Mouse (Mus musculus): ENCODE measurements around the gene Fosb. TPM values are rescaled to one million over a fixed set of nuclear protein-coding genes. Genes with fewer than 3 reads are reported as not detected.

Fosb gene
- total RNA-seq, 2 experiments from 2014 or later: 0.52 to 0.86 TPM

Other genes with a start within 250 kb of the Fosb start
- gene Dmwd, start 233.8 kb downstream of the Fosb start, total RNA-seq (2021): 10 to 100 TPM; 60.3 to 62.9 TPM
- gene Dmpk, start 226.2 kb downstream of the Fosb start, total RNA-seq (2021): 100 to 1,000 TPM; 188 to 201 TPM
- 10 to 100 TPM; 10.3 to 10.4 TPM for gene Six5, start 215.5 kb downstream of the Fosb start, total RNA-seq (2021)
- under 1 TPM; 0.33 to 0.56 TPM for gene Gm4969, start 191.7 kb downstream of the Fosb start, total RNA-seq (2021)
- gene Fbxo46, start 190.2 kb downstream of the Fosb start, total RNA-seq (2021): 1 to 10 TPM; 5.5 to 7.2 TPM
- 1 to 10 TPM; 6.9 to 7.7 TPM for gene Qpctl, start 160.8 kb downstream of the Fosb start, total RNA-seq (2021)
- 10 to 100 TPM; 95.2 to 99.9 TPM for gene Snrpd2, start 160.3 kb downstream of the Fosb start, total RNA-seq (2021)
- 1 to 10 TPM; 1.3 TPM for gene Gipr, start 143.9 kb downstream of the Fosb start, total RNA-seq (2021)
- 10 to 100 TPM; 70.6 to 77.3 TPM for gene Eml2, start 133.6 kb downstream of the Fosb start, total RNA-seq (2021)
- 1 to 10 TPM; 6.7 to 8.1 TPM for gene Gpr4, start 97.5 kb downstream of the Fosb start, total RNA-seq (2021)
- gene Opa3, start 81.7 kb downstream of the Fosb start, total RNA-seq (2021): 10 to 100 TPM; 54.7 to 60.0 TPM
- 100 to 1,000 TPM; 117 to 119 TPM for gene Vasp, start 38.2 kb downstream of the Fosb start, total RNA-seq (2021)
- under 1 TPM in 1 of 2 experiments, not detected in 1; 0.26 TPM for gene Ppm1n, start 30.0 kb downstream of the Fosb start, total RNA-seq (2021)
- gene Rtn2, start 27.4 kb downstream of the Fosb start, total RNA-seq (2021): 10 to 100 TPM; 30.2 to 32.3 TPM
- 10 to 100 TPM; 42.4 to 43.5 TPM for gene Ercc1, start 34.7 kb upstream of the Fosb start, total RNA-seq (2021)
- 1 to 10 TPM; 9.0 to 9.5 TPM for gene Cd3eap, start 49.4 kb upstream of the Fosb start, total RNA-seq (2021)
- gene Ppp1r13l, start 49.7 kb upstream of the Fosb start, total RNA-seq (2021): 10 to 100 TPM; 39.0 to 47.2 TPM
- 10 to 100 TPM; 13.8 to 18.6 TPM for gene Ercc2, start 72.0 kb upstream of the Fosb start, total RNA-seq (2021)
- under 1 TPM; 0.33 to 0.36 TPM for gene Klc3, start 94.1 kb upstream of the Fosb start, total RNA-seq (2021)
- gene Ckm, start 94.7 kb upstream of the Fosb start, total RNA-seq (2021): 1,000 to 10,000 TPM; 2,784 to 3,078 TPM
- 10 to 100 TPM; 28.8 to 30.3 TPM for gene Mark4, start 148.8 kb upstream of the Fosb start, total RNA-seq (2021)
- 1 to 10 TPM in 1 of 2 experiments, under 1 TPM in 1; 0.93 to 1.1 TPM for gene Exoc3l2, start 153.3 kb upstream of the Fosb start, total RNA-seq (2021)
- gene Bloc1s3, start 198.3 kb upstream of the Fosb start, total RNA-seq (2021): 1 to 10 TPM; 2.0 to 2.5 TPM
- gene Trappc6a, start 198.3 kb upstream of the Fosb start, total RNA-seq (2021): 10 to 100 TPM; 45.8 to 46.8 TPM
- gene Nkpd1, start 207.8 kb upstream of the Fosb start, total RNA-seq (2021): not detected